Mouse (Mus musculus): ENCODE results near the gene Dach1.

- no peak for TF ChIP-seq POLR2A (IDR thresholded peaks at IDR 0.05; ENCODE audit: low read depth, low read length)
- TF ChIP-seq CTCF (IDR thresholded peaks at IDR 0.05; ENCODE audit: extremely low read depth, insufficient read depth, insufficient read length, insufficient replicate concordance), result no peak
Measured at GRCm38 (mm10) chr14:98156753-98157152, 12.8 kb downstream of the Dach1 start.
